Mouse (Mus musculus): ENCODE measurements around the gene Adgrf5.

GRCm38 (mm10) chr17:43366486-43366885, 6.2 kb downstream of the Adgrf5 start:
- no peak for TF ChIP-seq CTCF (IDR thresholded peaks at IDR 0.05; ENCODE audit: low read depth, low read length)
- TF ChIP-seq POLR2A (IDR thresholded peaks at IDR 0.05; ENCODE audit: insufficient read depth, low read length) = no peak

Data from ES-Bruce4 (cell line).